Mouse (Mus musculus): ENCODE data around the gene Dyrk1a. TPM values are rescaled to one million over a fixed set of nuclear protein-coding genes. Genes with fewer than 3 reads are reported as not detected.

Gene Dyrk1a
- polyA plus RNA-seq, 1 experiment from 2014 or later, result 10.3 TPM

GRCm38 (mm10) chr16:94701971-94702370, 132.2 kb downstream of the Dyrk1a start:
- H3K4me1 ChIP-seq, result no peaks in the 10 kb centered on the region
- H3K4me3 ChIP-seq, result no peak overlapping the region
- no peaks in the 10 kb centered on the region for H3K27me3 ChIP-seq
- H3K9me3 ChIP-seq, result no peaks in the 10 kb centered on the region
- no peaks in the 10 kb centered on the region for H3K36me3 ChIP-seq
- 77% methylated on average over 4 of the region's 4 CpGs for WGBS
- H3K27ac ChIP-seq, result no peak overlapping the region
- ATAC-seq (ENCODE audit: low FRiP score, low read depth), result no peak
- H3K9ac ChIP-seq, result no peak overlapping the region
- H3K4me2 ChIP-seq (replicated peaks), result no peak overlapping the region

- H3K9ac ChIP-seq, result 0 out of 2 replicates have a peak overlapping the region, but pooled peaks have one; percentile 15
- H3K9me3 ChIP-seq, result peaks cover 11% of the 10 kb centered on the region; the same call in 1 of the 2 replicates
- 10% methylated on average over 25 of the region's 25 CpGs for WGBS
- H3K4me3 ChIP-seq, result peak overlapping the region; percentile 31
- no peaks in the 10 kb centered on the region for H3K36me3 ChIP-seq
- peak overlapping the region; percentile 64 for H3K4me2 ChIP-seq (replicated peaks)
- peaks cover 3% of the 10 kb centered on the region; the same call in 1 of the 2 replicates for H3K4me1 ChIP-seq
- H3K27ac ChIP-seq, result no peak overlapping the region
- ATAC-seq (ENCODE audit: low FRiP score, low read depth), result peak; percentile 86; the same call in 1 of the 2 replicates
- H3K27me3 ChIP-seq, result no peaks in the 10 kb centered on the region
These were observed 143.8 kb downstream of the Dyrk1a start for GRCm38 (mm10) chr16:94713480-94714094.

GRCm38 (mm10) chr16:94714483-94714882, 144.7 kb downstream of the Dyrk1a start:
- Histone ChIP-seq H3K4me2 (replicated peaks) (no peak overlapping the region), H3K27ac (no peak overlapping the region), H3K4me3 (no peak overlapping the region), H3K4me1 (peaks cover 3% of the 10 kb centered on the region; the same call in 1 of the 2 replicates), H3K27me3 (no peaks in the 10 kb centered on the region), H3K9me3 (peaks cover 11% of the 10 kb centered on the region; the same call in 1 of the 2 replicates), H3K9ac (no peak overlapping the region), H3K36me3 (no peaks in the 10 kb centered on the region)
- no peak for ATAC-seq (ENCODE audit: low FRiP score, low read depth)
- WGBS, result 48% methylated on average over 14 of the region's 14 CpGs

GRCm38 (mm10) chr16:94717051-94717450, 147.2 kb downstream of the Dyrk1a start:
- WGBS, result 90% methylated on average over 11 of the region's 11 CpGs
- Histone ChIP-seq H3K4me3 (no peak overlapping the region), H3K4me1 (peaks cover 3% of the 10 kb centered on the region; the same call in 1 of the 2 replicates), H3K4me2 (replicated peaks) (no peak overlapping the region), H3K27me3 (no peaks in the 10 kb centered on the region), H3K9ac (no peak overlapping the region), H3K9me3 (peaks cover 11% of the 10 kb centered on the region; the same call in 1 of the 2 replicates), H3K27ac (no peak overlapping the region), H3K36me3 (no peaks in the 10 kb centered on the region)
- no peak for ATAC-seq (ENCODE audit: low FRiP score, low read depth)

GRCm38 (mm10) chr16:94718919-94719318, 149.1 kb downstream of the Dyrk1a start:
- Histone ChIP-seq H3K36me3 (no peaks in the 10 kb centered on the region), H3K4me3 (no peak overlapping the region), H3K9me3 (peaks cover 11% of the 10 kb centered on the region; the same call in 1 of the 2 replicates), H3K4me2 (replicated peaks) (no peak overlapping the region), H3K9ac (0 out of 2 replicates have a peak overlapping the region, but pooled peaks have one; percentile 8), H3K27ac (no peak overlapping the region), H3K4me1 (peaks cover 2% of the 10 kb centered on the region; the same call in 1 of the 2 replicates), H3K27me3 (no peaks in the 10 kb centered on the region)
- WGBS, result 44% methylated on average over 4 of the region's 4 CpGs
- no peak for ATAC-seq (ENCODE audit: low FRiP score, low read depth)

- Histone ChIP-seq H3K4me2 (replicated peaks) (no peak overlapping the region), H3K36me3 (no peaks in the 10 kb centered on the region), H3K27ac (no peak overlapping the region), H3K4me1 (peaks cover 3% of the 10 kb centered on the region; the same call in 1 of the 2 replicates), H3K4me3 (no peak overlapping the region), H3K27me3 (no peaks in the 10 kb centered on the region), H3K9me3 (peaks cover 11% of the 10 kb centered on the region; the same call in 1 of the 2 replicates), H3K9ac (no peak overlapping the region)
- WGBS, result 62% methylated on average over 4 of the region's 4 CpGs
- no peak for ATAC-seq (ENCODE audit: low FRiP score, low read depth)
These were observed 149.7 kb downstream of the Dyrk1a start for GRCm38 (mm10) chr16:94719488-94719887.

GRCm38 (mm10) chr16:94720476-94721153, 150.8 kb downstream of the Dyrk1a start:
- WGBS, result 56% methylated on average over 7 of the region's 7 CpGs
- no peak overlapping the region for H3K27ac ChIP-seq
- peaks cover 11% of the 10 kb centered on the region; the same call in 1 of the 2 replicates for H3K9me3 ChIP-seq
- ATAC-seq (ENCODE audit: low FRiP score, low read depth), result no peak
- no peak overlapping the region for H3K4me2 ChIP-seq (replicated peaks)
- no peak overlapping the region for H3K9ac ChIP-seq
- no peak overlapping the region for H3K4me3 ChIP-seq
- H3K4me1 ChIP-seq, result peaks cover 3% of the 10 kb centered on the region; the same call in 1 of the 2 replicates
- H3K27me3 ChIP-seq, result no peaks in the 10 kb centered on the region
- no peaks in the 10 kb centered on the region for H3K36me3 ChIP-seq

GRCm38 (mm10) chr16:94721549-94722006, 151.8 kb downstream of the Dyrk1a start:
- WGBS, result 65% methylated on average over 10 of the region's 10 CpGs
- Histone ChIP-seq H3K4me1 (peaks cover 3% of the 10 kb centered on the region; the same call in 1 of the 2 replicates), H3K9me3 (0 out of 2 replicates have a peak, but pooled peaks cover 6% of the 10 kb centered on the region), H3K36me3 (no peaks in the 10 kb centered on the region), H3K4me2 (replicated peaks) (no peak overlapping the region), H3K4me3 (no peak overlapping the region), H3K9ac (no peak overlapping the region), H3K27me3 (no peaks in the 10 kb centered on the region), H3K27ac (no peak overlapping the region)
- peak; percentile 72 for ATAC-seq (ENCODE audit: low FRiP score, low read depth)

GRCm38 (mm10) chr16:94722936-94723335, 153.1 kb downstream of the Dyrk1a start:
- Histone ChIP-seq H3K4me3 (no peak overlapping the region), H3K36me3 (no peaks in the 10 kb centered on the region), H3K4me1 (peaks cover 3% of the 10 kb centered on the region; the same call in 1 of the 2 replicates), H3K27me3 (no peaks in the 10 kb centered on the region), H3K27ac (no peak overlapping the region), H3K9ac (no peak overlapping the region), H3K4me2 (replicated peaks) (no peak overlapping the region), H3K9me3 (no peaks in the 10 kb centered on the region)
- WGBS, result 76% methylated on average over 12 of the region's 12 CpGs
- no peak for ATAC-seq (ENCODE audit: low FRiP score, low read depth)

- H3K27ac ChIP-seq, result no peak overlapping the region
- H3K36me3 ChIP-seq, result no peaks in the 10 kb centered on the region
- peaks cover 3% of the 10 kb centered on the region; the same call in 1 of the 2 replicates for H3K4me1 ChIP-seq
- no peaks in the 10 kb centered on the region for H3K27me3 ChIP-seq
- peak; percentile 72 for ATAC-seq (ENCODE audit: low FRiP score, low read depth)
- H3K9me3 ChIP-seq, result 0 out of 2 replicates have a peak, but pooled peaks cover 2% of the 10 kb centered on the region
- H3K9ac ChIP-seq, result peak overlapping the region; percentile 53
- H3K4me2 ChIP-seq (replicated peaks), result peak overlapping the region; percentile 88
- 0% methylated on average over 23 of the region's 23 CpGs for WGBS
- H3K4me3 ChIP-seq, result peak overlapping the region; percentile 51
These were observed 154.3 kb downstream of the Dyrk1a start for GRCm38 (mm10) chr16:94724061-94724596.

- Histone ChIP-seq H3K36me3 (no peaks in the 10 kb centered on the region), H3K9ac (peak overlapping the region; percentile 53), H3K27ac (no peak overlapping the region), H3K9me3 (0 out of 2 replicates have a peak, but pooled peaks cover 5% of the 10 kb centered on the region), H3K27me3 (no peaks in the 10 kb centered on the region), H3K4me3 (peak overlapping the region; percentile 51), H3K4me2 (replicated peaks) (peak overlapping the region; percentile 88), H3K4me1 (peaks cover 3% of the 10 kb centered on the region; the same call in 1 of the 2 replicates)
- ATAC-seq (ENCODE audit: low FRiP score, low read depth), result no peak
- WGBS, result 7% methylated on average over 18 of the region's 18 CpGs
These were observed 155.0 kb downstream of the Dyrk1a start for GRCm38 (mm10) chr16:94724747-94725211.
